Mouse (Mus musculus): ENCODE results near the gene Vmn1r53. TPM values are rescaled to one million over a fixed set of nuclear protein-coding genes. Genes with fewer than 3 reads are reported as not detected.
"Not testable (repeated sequence)": the region's sequence is repeated elsewhere in the genome, so short reads cannot be mapped to it uniquely, and the experiment has no call there.

Vmn1r53 gene
- polyA plus RNA-seq (2015; fragmentation: Nextera tagmentation; extraction: Ambion mirVana): not detected in 2 replicates

- Histone ChIP-seq H3K27me3 (replicated peaks) (no peaks in the 10 kb centered on the region), H3K27ac (no peak within 1 kb of the TSS)
- no peak for ATAC-seq (ENCODE audit: insufficient read depth, low FRiP score, low read depth)
Observed at GRCm38 (mm10) chr6:90224338-90224737, at the start of gene Vmn1r53. Gene Vmn1r53 (minus strand): TSS chr6:90224438.

GRCm38 (mm10) chr6:90246000-90246399 is 21.8 kb upstream of the Vmn1r53 start, which contains the start of gene Vmn1r54:
Gene Vmn1r54 (plus strand): TSS chr6:90246300.
- Histone ChIP-seq H3K36me3 (no peaks in the 10 kb centered on the region), H3K9ac (no peak within 1 kb of the TSS)
- ATAC-seq (ENCODE audit: insufficient read depth, low FRiP score, low read depth): no peak

More at GRCm38 (mm10) chr6:90224338-90224737, at the start of gene Vmn1r53:
- 79% methylated on average over 1 of the region's 1 CpGs for WGBS
- Histone ChIP-seq H3K4me2 (no peak within 1 kb of the TSS), H3K9me3 (no peaks in the 10 kb centered on the region), H3K9ac (no peak within 1 kb of the TSS), H3K36me3 (no peaks in the 10 kb centered on the region), H3K4me1 (no peaks in the 10 kb centered on the region), H3K4me3 (replicated peaks) (no peak within 1 kb of the TSS)

GRCm38 (mm10) chr6:90244019-90244418 is 19.8 kb upstream of the Vmn1r53 start:
- no peak for ATAC-seq (ENCODE audit: insufficient read depth, low FRiP score, low read depth)
- 74% methylated on average over 3 of the region's 3 CpGs for WGBS
- Histone ChIP-seq H3K36me3 (no peaks in the 10 kb centered on the region), H3K27ac (no peak overlapping the region), H3K27me3 (replicated peaks) (no peaks in the 10 kb centered on the region), H3K9me3 (no peaks in the 10 kb centered on the region), H3K4me2 (no peak overlapping the region), H3K4me1 (no peaks in the 10 kb centered on the region), H3K9ac (no peak overlapping the region), H3K4me3 (replicated peaks) (no peak overlapping the region)

More at GRCm38 (mm10) chr6:90246000-90246399, 21.8 kb upstream of the Vmn1r53 start, which contains the start of gene Vmn1r54:
- Histone ChIP-seq H3K27ac (no peak within 1 kb of the TSS), H3K4me3 (replicated peaks) (no peak within 1 kb of the TSS), H3K4me1 (no peaks in the 10 kb centered on the region), H3K4me2 (no peak within 1 kb of the TSS), H3K9me3 (no peaks in the 10 kb centered on the region), H3K27me3 (replicated peaks) (no peaks in the 10 kb centered on the region)
- 60% methylated on average over 1 of the region's 1 CpGs for WGBS

DNA sequence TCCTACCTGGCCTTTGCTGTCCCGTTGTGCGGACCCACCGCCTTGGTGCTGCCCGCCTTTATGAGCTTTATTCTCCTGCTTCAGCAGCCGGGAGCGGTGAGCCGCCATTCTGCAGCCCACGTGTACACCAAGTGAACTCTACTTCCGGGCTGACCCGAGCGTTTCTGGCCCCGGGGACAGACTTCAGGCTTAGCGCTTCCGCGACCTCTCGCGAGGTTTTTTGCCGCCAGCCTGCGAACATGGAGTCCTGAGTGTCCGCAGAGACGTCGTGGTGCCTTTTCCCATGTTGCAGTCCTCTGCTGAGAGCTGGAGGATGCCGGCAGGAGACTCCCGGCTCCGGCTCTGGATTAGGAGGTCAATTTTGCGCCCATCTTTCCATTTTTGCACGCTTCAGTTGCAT is 8.4 kb upstream of the Vmn1r53 start:
- 54% methylated on average over 27 of the region's 27 CpGs for WGBS
- no peaks in the 10 kb centered on the region for H3K36me3 ChIP-seq

DNA sequence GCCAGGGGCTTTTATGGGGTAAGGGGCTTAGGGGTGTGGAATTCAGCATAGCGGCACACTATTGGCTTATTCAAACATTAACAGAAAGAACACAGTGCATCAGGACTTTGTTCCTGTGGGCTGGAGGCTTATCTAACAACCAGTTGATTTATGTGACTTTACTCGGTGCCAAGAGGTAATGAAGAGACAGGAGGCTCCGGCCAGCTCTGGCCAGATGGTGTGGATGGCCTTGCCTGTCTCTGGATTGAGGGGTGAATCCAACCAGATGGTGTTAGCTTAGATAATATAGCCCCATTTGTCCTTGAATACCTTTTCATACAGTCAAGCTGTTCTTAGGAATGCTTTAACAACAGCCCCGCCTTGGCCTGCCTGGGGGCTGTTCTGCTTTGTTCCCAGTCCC is 7.9 kb upstream of the Vmn1r53 start:
- not testable (repeated sequence) for ATAC-seq (ENCODE audit: insufficient read depth, low FRiP score, low read depth); H3K4me3 ChIP-seq (replicated peaks); H3K9me3 ChIP-seq; H3K36me3 ChIP-seq; H3K4me1 ChIP-seq; H3K9ac ChIP-seq; H3K27ac ChIP-seq; H3K4me2 ChIP-seq; H3K27me3 ChIP-seq (replicated peaks)
- 71% methylated on average over 4 of the region's 4 CpGs for WGBS

More for the DNA sequence above, 8.4 kb upstream of the Vmn1r53 start:
- Histone ChIP-seq H3K4me1 (no peaks in the 10 kb centered on the region), H3K27me3 (replicated peaks) (no peaks in the 10 kb centered on the region), H3K4me3 (replicated peaks) (no peak overlapping the region), H3K9ac (no peak overlapping the region), H3K9me3 (no peaks in the 10 kb centered on the region), H3K27ac (no peak overlapping the region), H3K4me2 (no peak overlapping the region)
- ATAC-seq (ENCODE audit: insufficient read depth, low FRiP score, low read depth): no peak

DNA sequence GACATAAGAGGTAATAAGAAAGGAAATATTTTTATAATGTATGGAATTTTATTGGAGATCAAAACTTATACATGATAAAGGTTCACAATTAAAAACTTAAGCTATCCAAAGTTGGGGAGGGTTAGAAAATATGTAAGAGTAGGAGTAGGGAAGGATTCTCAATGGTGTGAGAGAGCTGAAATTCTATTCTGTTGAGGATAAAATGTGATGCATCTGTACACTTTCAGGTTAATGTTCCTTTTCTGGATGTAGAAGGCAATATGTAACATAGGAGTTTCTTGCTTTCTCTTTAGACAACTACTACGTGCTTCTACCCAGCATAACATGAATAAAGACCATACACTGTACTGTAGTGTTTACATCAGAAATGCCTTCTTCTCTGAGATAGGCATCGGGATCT is 21.7 kb downstream of the Vmn1r53 start, which contains the start of gene V1ra8:
Gene V1ra8, plus strand, starts transcription at position 301 of the 400 bp plus-strand sequence.
- not testable (repeated sequence) for H3K4me3 ChIP-seq (replicated peaks); H3K4me1 ChIP-seq; H3K9ac ChIP-seq

DNA sequence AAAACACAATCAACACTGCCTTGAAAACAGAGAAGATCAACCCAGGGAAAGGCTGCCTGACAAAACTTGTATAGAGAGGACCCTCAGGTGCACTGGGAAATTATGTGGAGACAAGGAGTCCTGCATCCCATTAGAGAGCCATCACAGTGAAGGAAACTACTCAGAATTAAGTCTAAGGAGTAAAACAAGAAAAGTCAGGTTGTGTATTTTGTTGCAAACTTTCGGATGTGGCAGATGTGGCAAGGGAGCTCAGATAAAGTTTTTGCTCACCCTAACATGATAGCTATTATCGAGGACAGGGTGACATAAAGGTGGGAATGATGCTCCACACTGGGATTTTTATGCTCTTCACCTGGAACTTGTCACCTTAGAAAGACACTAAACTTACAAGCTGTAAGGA is 49.7 kb downstream of the Vmn1r53 start, which contains the start of gene Vmn1r52:
Gene Vmn1r52, plus strand, starts transcription at position 301 of the 400 bp plus-strand sequence.
- Histone ChIP-seq H3K4me3 (replicated peaks) (no peak within 1 kb of the TSS), H3K9ac (no peak within 1 kb of the TSS), H3K4me2 (no peak within 1 kb of the TSS), H3K4me1 (no peaks in the 10 kb centered on the region), H3K9me3 (no peaks in the 10 kb centered on the region), H3K27ac (no peak within 1 kb of the TSS), H3K27me3 (replicated peaks) (no peaks in the 10 kb centered on the region), H3K36me3 (no peaks in the 10 kb centered on the region)
- ATAC-seq (ENCODE audit: insufficient read depth, low FRiP score, low read depth): no peak
- 57% methylated on average over 2 of the region's 2 CpGs for WGBS

More for the DNA sequence above, 21.7 kb downstream of the Vmn1r53 start, which contains the start of gene V1ra8:
- H3K36me3 ChIP-seq; H3K9me3 ChIP-seq; H3K27me3 ChIP-seq (replicated peaks); H3K27ac ChIP-seq; ATAC-seq (ENCODE audit: insufficient read depth, low FRiP score, low read depth); H3K4me2 ChIP-seq: not testable (repeated sequence)
- 81% methylated on average over 2 of the region's 2 CpGs for WGBS

Other genes starting within 250 kb of the Vmn1r53 start
- not detected in 2 replicates for gene Vmn1r47, start 208.3 kb downstream of the Vmn1r53 start, polyA plus RNA-seq (2015; fragmentation: Nextera tagmentation; extraction: Ambion mirVana)
- gene Vmn1r48, start 187.6 kb downstream of the Vmn1r53 start, polyA plus RNA-seq (2015; fragmentation: Nextera tagmentation; extraction: Ambion mirVana): not detected in 2 replicates
- gene Vmn1r49, start 145.9 kb downstream of the Vmn1r53 start, polyA plus RNA-seq (2015; fragmentation: Nextera tagmentation; extraction: Ambion mirVana): not detected in 2 replicates
- gene Vmn1r50, start 123.0 kb downstream of the Vmn1r53 start, polyA plus RNA-seq (2015; fragmentation: Nextera tagmentation; extraction: Ambion mirVana): not detected in 2 replicates
- gene Vmn1r51, start 101.8 kb downstream of the Vmn1r53 start, polyA plus RNA-seq (2015; fragmentation: Nextera tagmentation; extraction: Ambion mirVana): 0.03 TPM in 1 of 2 replicates, not detected in the other
- gene Vmn1r52, start 49.6 kb downstream of the Vmn1r53 start, polyA plus RNA-seq (2015; fragmentation: Nextera tagmentation; extraction: Ambion mirVana): not detected in 2 replicates
- not detected in 2 replicates for gene V1ra8, start 21.6 kb downstream of the Vmn1r53 start, polyA plus RNA-seq (2015; fragmentation: Nextera tagmentation; extraction: Ambion mirVana)
- gene Vmn1r54, start 21.9 kb upstream of the Vmn1r53 start, polyA plus RNA-seq (2015; fragmentation: Nextera tagmentation; extraction: Ambion mirVana): not detected in 2 replicates
- not detected in 2 replicates for gene BC048671, start 76.8 kb upstream of the Vmn1r53 start, polyA plus RNA-seq (2015; fragmentation: Nextera tagmentation; extraction: Ambion mirVana)
- gene Chst13, start 100.7 kb upstream of the Vmn1r53 start, polyA plus RNA-seq (2015; fragmentation: Nextera tagmentation; extraction: Ambion mirVana): 0.94 and 1.7 TPM in 2 replicates
- gene Uroc1, start 108.8 kb upstream of the Vmn1r53 start, polyA plus RNA-seq (2015; fragmentation: Nextera tagmentation; extraction: Ambion mirVana): 0.46 and 1.2 TPM in 2 replicates
- 7.7 and 7.9 TPM in 2 replicates for gene Zxdc, start 145.1 kb upstream of the Vmn1r53 start, polyA plus RNA-seq (2015; fragmentation: Nextera tagmentation; extraction: Ambion mirVana)
- gene Cfap100, start 204.4 kb upstream of the Vmn1r53 start, polyA plus RNA-seq (2015; fragmentation: Nextera tagmentation; extraction: Ambion mirVana): 0.40 and 0.57 TPM in 2 replicates
- 11.5 and 13.5 TPM in 2 replicates for gene Klf15, start 238.1 kb upstream of the Vmn1r53 start, polyA plus RNA-seq (2015; fragmentation: Nextera tagmentation; extraction: Ambion mirVana)